Mouse (Mus musculus) c-Kit-positive CD71-positive TER-119-positive erythroid progenitor cells, embryonic 14.5 days (primary cell): ENCODE data around the gene Rsph1.
"Not testable (repeated sequence)": the region's sequence is repeated elsewhere in the genome, so short reads cannot be mapped to it uniquely, and the experiment has no call there.

Source experiments
- DNase-seq: peaks from one replicate; pipeline ENCODE4 v3.0.0-alpha.2; 2013; ENCODE audit warnings: low spot score

The Rsph1 gene

GRCm38 (mm10) chr17:31275181-31275580 is 2.0 kb downstream of the Rsph1 start:
- DNase-seq: no peak

GRCm38 (mm10) chr17:31273631-31274030 is 3.6 kb downstream of the Rsph1 start:
- DNase-seq: no peak

GRCm38 (mm10) chr17:31272416-31273165 is 4.6 kb downstream of the Rsph1 start:
- no peak for DNase-seq

GRCm38 (mm10) chr17:31271136-31271851 is 5.9 kb downstream of the Rsph1 start:
- DNase-seq: no peak

GRCm38 (mm10) chr17:31270736-31271135 is 6.4 kb downstream of the Rsph1 start:
- not testable (repeated sequence) for DNase-seq

GRCm38 (mm10) chr17:31270246-31270645 is 6.9 kb downstream of the Rsph1 start:
- no peak for DNase-seq

GRCm38 (mm10) chr17:31269761-31270160 is 7.4 kb downstream of the Rsph1 start:
- no peak for DNase-seq

- DNase-seq: no peak
These were observed 9.2 kb downstream of the Rsph1 start for GRCm38 (mm10) chr17:31268016-31268415.

GRCm38 (mm10) chr17:31267603-31268002 is 9.6 kb downstream of the Rsph1 start:
- DNase-seq: no peak

GRCm38 (mm10) chr17:31267138-31267537 is 10.0 kb downstream of the Rsph1 start:
- DNase-seq: no peak

- DNase-seq: no peak
These were observed 10.7 kb downstream of the Rsph1 start for GRCm38 (mm10) chr17:31266321-31266950.

- no peak for DNase-seq
These were observed 11.4 kb downstream of the Rsph1 start for GRCm38 (mm10) chr17:31265831-31266230.

- DNase-seq: no peak
These were observed 12.0 kb downstream of the Rsph1 start for GRCm38 (mm10) chr17:31265171-31265572.

GRCm38 (mm10) chr17:31264372-31264771 is 12.8 kb downstream of the Rsph1 start:
- DNase-seq: no peak

GRCm38 (mm10) chr17:31263770-31264169 is 13.4 kb downstream of the Rsph1 start:
- no peak for DNase-seq

- no peak for DNase-seq
These were observed 14.5 kb downstream of the Rsph1 start for GRCm38 (mm10) chr17:31262715-31263114.

GRCm38 (mm10) chr17:31261352-31261751 is 15.8 kb downstream of the Rsph1 start:
- no peak for DNase-seq

- DNase-seq: no peak
These were observed 16.8 kb downstream of the Rsph1 start for GRCm38 (mm10) chr17:31260430-31260829.

- DNase-seq: peak; percentile 14
These were observed 17.4 kb downstream of the Rsph1 start for GRCm38 (mm10) chr17:31259825-31260224.

- DNase-seq: no peak
These were observed 18.0 kb downstream of the Rsph1 start for GRCm38 (mm10) chr17:31259145-31259544.

- no peak for DNase-seq
These were observed 18.8 kb downstream of the Rsph1 start for GRCm38 (mm10) chr17:31258310-31258865.

GRCm38 (mm10) chr17:31257898-31258297 is 19.3 kb downstream of the Rsph1 start:
- DNase-seq: no peak

GRCm38 (mm10) chr17:31257149-31257548 is 20.0 kb downstream of the Rsph1 start:
- DNase-seq: no peak
